Comparison of ENCODE assay signal across 9 mouse cellular contexts in the genomic region with DNA sequence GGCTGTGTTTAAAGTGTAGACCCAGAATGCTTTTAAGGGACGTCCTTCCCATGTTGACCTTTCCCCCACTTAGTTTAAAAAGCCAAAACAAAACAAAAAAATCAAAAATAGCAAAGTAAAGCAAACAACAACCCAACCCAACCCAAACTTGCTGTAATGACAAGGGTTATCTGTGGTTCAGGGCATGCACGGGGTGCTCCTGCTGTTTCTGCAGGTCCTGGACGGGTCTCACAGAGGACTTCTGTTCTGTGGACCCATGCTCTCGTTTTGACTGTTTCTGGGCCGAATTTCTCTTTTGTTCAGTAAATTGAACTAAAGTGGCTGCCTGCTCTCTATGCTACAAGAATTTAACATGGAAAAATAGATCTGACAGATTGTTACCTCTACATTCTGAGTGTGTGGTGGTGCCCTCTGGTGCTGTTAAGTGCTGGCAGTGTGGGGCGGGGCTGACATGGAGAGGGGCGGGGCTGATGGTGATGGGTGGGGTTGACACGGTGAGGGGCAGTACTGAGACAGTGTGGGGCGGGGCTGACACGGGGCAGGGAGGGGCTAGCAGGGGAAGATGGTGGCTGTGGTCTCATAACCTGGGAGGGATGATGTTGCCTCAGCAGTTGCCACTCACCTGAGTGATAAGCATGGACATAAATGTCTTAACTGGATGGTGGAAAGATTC. TPM values are rescaled to one million over a fixed set of nuclear protein-coding genes. Genes with fewer than 3 reads are reported as not detected.
DNase-seq lines count a peak whose midpoint lies in the region; ATAC-seq lines count a peak whose summit lies in the region.
"Had no signal": no experiment of that assay in that cellular context is flagged by ENCODE, and none has a peak within 500 bp of the region (broad histone marks: within the 10 kb centered on the region; RNA-seq: fewer than 3 reads in every experiment).

No protein-coding gene starts in this region.

- DNase-seq in forebrain, embryonic 10.5 days (ENCODE audit: extremely low spot score, low spot score) = no peak
- DNase-seq in retina, postnatal 1 day = peak; percentile 40
- DNase-seq in retina, embryonic 14.5 days (ENCODE audit: low spot score) = no peak
- peak; percentile 27 for DNase-seq in spleen, adult 12 weeks (ENCODE audit: low spot score)
- no peak for DNase-seq in layer of hippocampus, adult 9-10 months (ENCODE audit: low spot score)
- DNase-seq in right cerebral cortex, postnatal 10 days (ENCODE audit: low spot score in 2 of 2) = no peak

- ATAC-seq in forebrain, embryonic 13.5 days = no peak
- peak; percentile 74 for ATAC-seq in intestine, embryonic 15.5 days
- ATAC-seq: Patski had no signal

- H3K4me3 ChIP-seq in forebrain, embryonic 13.5 days = no peak overlapping the region
- H3K4me3 ChIP-seq in forebrain, embryonic 10.5 days = no peak overlapping the region
- no peak overlapping the region for H3K4me3 ChIP-seq in intestine, embryonic 15.5 days (replicated peaks)

- WGBS in forebrain, embryonic 13.5 days = 35% methylated on average over 10 of the region's 10 CpGs
- WGBS in forebrain, embryonic 10.5 days = 47% methylated on average over 10 of the region's 10 CpGs
- WGBS in intestine, embryonic 15.5 days = 38% methylated on average over 10 of the region's 10 CpGs

- no peak overlapping the region for H3K4me2 ChIP-seq in forebrain, embryonic 13.5 days
- no peak overlapping the region for H3K4me2 ChIP-seq in intestine, embryonic 15.5 days (replicated peaks)

- peaks cover 96% of the 10 kb centered on the region for H3K4me1 ChIP-seq in forebrain, embryonic 13.5 days
- H3K4me1 ChIP-seq in forebrain, embryonic 10.5 days = peaks cover 90% of the 10 kb centered on the region
- peaks cover 50% of the 10 kb centered on the region for H3K4me1 ChIP-seq in intestine, embryonic 15.5 days (replicated peaks)

- H3K36me3 ChIP-seq in forebrain, embryonic 13.5 days (ENCODE audit: poor library complexity, severe bottlenecking) = no peaks in the 10 kb centered on the region
- no peaks in the 10 kb centered on the region for H3K36me3 ChIP-seq in forebrain, embryonic 10.5 days (replicated peaks)
- H3K36me3 ChIP-seq in intestine, embryonic 15.5 days = no peaks in the 10 kb centered on the region

- H3K9me3 ChIP-seq in forebrain, embryonic 13.5 days (replicated peaks) = no peaks in the 10 kb centered on the region
- H3K9me3 ChIP-seq in forebrain, embryonic 10.5 days = no peaks in the 10 kb centered on the region
- no peaks in the 10 kb centered on the region for H3K9me3 ChIP-seq in intestine, embryonic 15.5 days

- no peak overlapping the region for H3K9ac ChIP-seq in forebrain, embryonic 13.5 days
- H3K9ac ChIP-seq in intestine, embryonic 15.5 days = no peak overlapping the region

- no peaks in the 10 kb centered on the region for H3K27me3 ChIP-seq in forebrain, embryonic 13.5 days
- no peaks in the 10 kb centered on the region for H3K27me3 ChIP-seq in forebrain, embryonic 10.5 days (ENCODE audit: poor library complexity, severe bottlenecking)
- no peaks in the 10 kb centered on the region for H3K27me3 ChIP-seq in intestine, embryonic 15.5 days (replicated peaks)
- H3K27me3 ChIP-seq: Patski had no signal

- peak overlapping the region; percentile 62; the same call in 1 of the 2 replicates for H3K27ac ChIP-seq in forebrain, embryonic 13.5 days
- no peak overlapping the region for H3K27ac ChIP-seq in forebrain, embryonic 10.5 days
- H3K27ac ChIP-seq in intestine, embryonic 15.5 days = no peak overlapping the region

RNA-seq across cellular contexts. Expression of a gene that starts 49.2 kb away (rescaled TPM):
- polyA plus RNA-seq in forebrain, embryonic 13.5 days (2015; fragmentation: Nextera tagmentation; extraction: Ambion mirVana) = 49.9 and 50.0 TPM in 2 replicates
- polyA plus RNA-seq in forebrain, embryonic 10.5 days (2016; fragmentation: Nextera tagmentation; extraction: Ambion mirVana) = 28.3 and 31.0 TPM in 2 replicates
- 20.0 and 25.5 TPM in 2 replicates for polyA plus RNA-seq in intestine, embryonic 15.5 days (2015; fragmentation: Nextera tagmentation; extraction: Ambion mirVana)

Comparison
In these comparisons a context has a peak if more than half of its experiments do, and no peak if none do; other contexts are left out.
1. DNase-seq: peak in retina, postnatal 1 day (single experiment) and spleen, adult 12 weeks (single experiment); none in forebrain, embryonic 10.5 days (single experiment), retina, embryonic 14.5 days (single experiment), layer of hippocampus, adult 9-10 months (single experiment) and right cerebral cortex, postnatal 10 days (0 of 2).